Mouse (Mus musculus): ENCODE data around the gene Ubxn1. TPM values are rescaled to one million over a fixed set of nuclear protein-coding genes. Genes with fewer than 3 reads are reported as not detected.

The Ubxn1 gene
- total and polyA plus RNA-seq, 2 experiments from 2014 or later, result 100.0 to 141 TPM

DNA sequence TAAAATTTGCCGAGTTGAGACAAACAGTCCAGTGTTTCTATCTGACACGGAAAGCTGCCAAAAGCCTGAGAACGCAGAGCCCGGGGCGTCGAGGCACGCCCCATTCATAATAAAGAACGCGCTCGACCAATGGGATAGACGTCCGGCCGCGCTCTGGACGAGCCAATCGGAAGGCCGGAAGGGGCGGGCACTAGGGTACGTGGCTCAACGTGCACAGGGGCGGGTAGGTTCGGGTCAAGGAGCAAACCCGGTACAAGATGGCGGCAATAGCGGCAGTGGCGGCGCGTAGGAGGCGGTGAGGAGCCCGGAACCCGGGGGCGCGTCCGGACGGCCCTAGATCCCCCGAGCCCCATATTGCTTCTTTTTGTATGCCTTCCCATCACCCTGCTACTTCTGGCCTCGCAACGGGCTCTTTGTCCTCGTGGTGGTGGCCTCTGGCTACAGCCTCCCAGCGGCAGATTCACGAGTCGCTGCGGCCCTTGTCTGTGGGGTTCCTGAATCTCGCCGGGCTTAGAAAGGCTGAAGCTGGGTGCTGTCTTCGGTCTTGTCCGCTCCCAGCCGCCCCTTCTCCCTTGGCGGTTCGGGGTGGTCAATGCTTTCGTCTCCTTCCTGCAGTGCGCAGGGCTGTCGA, 26.7 kb downstream of the Ubxn1 start, which contains the start of gene Ganab:
Ganab (plus strand) TSS at position 207 of the 631 bp plus-strand sequence.
- H3K27me3 ChIP-seq (ENCODE audit: control insufficient read depth, insufficient read depth, low read length), result no peaks in the 10 kb centered on the region
- no peaks in the 10 kb centered on the region for H3K9me3 ChIP-seq (replicated peaks; ENCODE audit: control insufficient read depth, low read length)
- peak within 1 kb of the TSS; percentile 91 for H3K27ac ChIP-seq (ENCODE audit: low read depth)
- TF ChIP-seq EP300 (IDR thresholded peaks at IDR 0.05; ENCODE audit: low read depth) (no peak), CTCF (IDR thresholded peaks at IDR 0.05; ENCODE audit: low read depth) (0 out of 2 replicates have a peak, but pooled peaks have one; percentile 10)
- DNase-seq (ENCODE audit: low spot score), result peak; percentile 97
- peak within 1 kb of the TSS; percentile 89 for H3K4me3 ChIP-seq (ENCODE audit: low read depth, low read length)
- H3K36me3 ChIP-seq (replicated peaks; ENCODE audit: control insufficient read depth, insufficient read depth, low read length), result peaks cover 21% of the 10 kb centered on the region
- peak; percentile 99 for ATAC-seq (ENCODE audit: insufficient read depth, low read depth)
- peak within 1 kb of the TSS; percentile 82 for H3K4me2 ChIP-seq (ENCODE audit: low read depth, low read length)
- under 1% methylated on average over 53 of the region's 53 CpGs for WGBS
- H3K9ac ChIP-seq (replicated peaks; ENCODE audit: low read depth, low read length), result peak within 1 kb of the TSS; percentile 93
- H3K4me1 ChIP-seq (ENCODE audit: control insufficient read depth, insufficient read depth), result peaks cover 16% of the 10 kb centered on the region

GRCm38 (mm10) chr19:8898576-8898975, 27.3 kb downstream of the Ubxn1 start:
- no peak for ATAC-seq (ENCODE audit: insufficient read depth, low read depth)
- H3K36me3 ChIP-seq (replicated peaks; ENCODE audit: control insufficient read depth, insufficient read depth, low read length), result peaks cover 27% of the 10 kb centered on the region

DNA sequence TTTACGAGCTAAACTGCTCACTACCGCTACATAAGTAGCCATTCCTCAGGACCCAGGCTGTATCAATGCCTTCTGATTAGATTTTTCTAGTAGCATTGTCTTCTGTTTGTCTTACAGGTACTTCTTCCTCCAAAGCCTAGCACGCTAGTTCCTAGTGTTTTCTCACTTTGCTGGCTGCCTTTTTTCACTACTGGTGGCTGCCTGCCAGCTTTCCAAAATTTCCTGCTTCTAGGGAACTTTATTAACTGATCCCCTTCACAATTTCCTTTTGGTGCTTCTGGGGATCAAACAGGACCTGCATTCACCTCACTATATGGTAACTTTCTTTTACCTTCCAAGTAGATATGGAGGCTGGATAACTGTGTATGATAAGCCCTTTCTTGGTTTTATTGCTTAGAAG, 27.8 kb downstream of the Ubxn1 start:
- peak overlapping the region; percentile 82 for H3K4me2 ChIP-seq (ENCODE audit: low read depth, low read length)
- H3K27me3 ChIP-seq (ENCODE audit: control insufficient read depth, insufficient read depth, low read length), result no peaks in the 10 kb centered on the region
- H3K36me3 ChIP-seq (replicated peaks; ENCODE audit: control insufficient read depth, insufficient read depth, low read length), result peaks cover 31% of the 10 kb centered on the region
- no peak for DNase-seq (ENCODE audit: low spot score)
- ATAC-seq (ENCODE audit: insufficient read depth, low read depth), result no peak
- peaks cover 16% of the 10 kb centered on the region for H3K4me1 ChIP-seq (ENCODE audit: control insufficient read depth, insufficient read depth)
- TF ChIP-seq EP300 (IDR thresholded peaks at IDR 0.05; ENCODE audit: low read depth), result no peak
- no peak for TF ChIP-seq CTCF (IDR thresholded peaks at IDR 0.05; ENCODE audit: low read depth)
- H3K9me3 ChIP-seq (replicated peaks; ENCODE audit: control insufficient read depth, low read length), result no peaks in the 10 kb centered on the region
- WGBS, result 32% methylated on average over 3 of the region's 3 CpGs
- H3K4me3 ChIP-seq (ENCODE audit: low read depth, low read length), result peak overlapping the region; percentile 89
- peak overlapping the region; percentile 93 for H3K9ac ChIP-seq (replicated peaks; ENCODE audit: low read depth, low read length)
- H3K27ac ChIP-seq (ENCODE audit: low read depth), result no peak overlapping the region

More at GRCm38 (mm10) chr19:8898576-8898975, 27.3 kb downstream of the Ubxn1 start:
- no peak for DNase-seq (ENCODE audit: low spot score)
- WGBS, result 6% methylated on average over 13 of the region's 13 CpGs
- Histone ChIP-seq H3K4me2 (ENCODE audit: low read depth, low read length) (peak overlapping the region; percentile 82), H3K9ac (replicated peaks; ENCODE audit: low read depth, low read length) (peak overlapping the region; percentile 93), H3K27ac (ENCODE audit: low read depth) (peak overlapping the region; percentile 91), H3K4me3 (ENCODE audit: low read depth, low read length) (peak overlapping the region; percentile 89), H3K4me1 (ENCODE audit: control insufficient read depth, insufficient read depth) (peaks cover 16% of the 10 kb centered on the region), H3K27me3 (ENCODE audit: control insufficient read depth, insufficient read depth, low read length) (no peaks in the 10 kb centered on the region), H3K9me3 (replicated peaks; ENCODE audit: control insufficient read depth, low read length) (no peaks in the 10 kb centered on the region)
- TF ChIP-seq EP300 (IDR thresholded peaks at IDR 0.05; ENCODE audit: low read depth) (no peak), CTCF (IDR thresholded peaks at IDR 0.05; ENCODE audit: low read depth) (no peak)

DNA sequence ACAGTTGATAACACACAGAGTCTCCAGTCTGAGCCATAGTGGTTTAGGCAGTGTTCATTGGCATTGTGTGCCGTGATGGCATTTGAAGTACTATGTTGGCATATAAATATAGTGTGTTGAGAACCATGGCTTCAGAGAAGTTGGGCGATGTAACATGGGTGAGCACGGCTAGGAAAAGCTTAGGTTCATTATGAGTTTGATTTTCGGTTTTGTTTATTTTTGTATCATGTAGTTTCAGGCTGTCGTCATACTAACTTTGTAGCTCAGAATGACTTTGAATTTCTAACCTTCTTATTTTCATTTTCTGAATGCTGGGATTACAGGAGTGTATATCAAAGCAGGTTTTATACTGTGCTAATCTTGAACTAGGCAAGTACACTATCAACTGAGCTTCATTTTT, 32.1 kb downstream of the Ubxn1 start:
- WGBS, result 91% methylated on average over 5 of the region's 5 CpGs
- no peak overlapping the region for H3K4me2 ChIP-seq (ENCODE audit: low read depth, low read length)
- peaks cover 11% of the 10 kb centered on the region for H3K4me1 ChIP-seq (ENCODE audit: control insufficient read depth, insufficient read depth)
- ATAC-seq (ENCODE audit: insufficient read depth, low read depth) (no peak), DNase-seq (ENCODE audit: low spot score) (no peak)
- H3K27me3 ChIP-seq (ENCODE audit: control insufficient read depth, insufficient read depth, low read length), result no peaks in the 10 kb centered on the region
- H3K9me3 ChIP-seq (replicated peaks; ENCODE audit: control insufficient read depth, low read length), result no peaks in the 10 kb centered on the region
- no peak overlapping the region for H3K4me3 ChIP-seq (ENCODE audit: low read depth, low read length)
- TF ChIP-seq CTCF (IDR thresholded peaks at IDR 0.05; ENCODE audit: low read depth) (no peak), EP300 (IDR thresholded peaks at IDR 0.05; ENCODE audit: low read depth) (no peak)
- H3K36me3 ChIP-seq (replicated peaks; ENCODE audit: control insufficient read depth, insufficient read depth, low read length), result peaks cover 62% of the 10 kb centered on the region
- H3K9ac ChIP-seq (replicated peaks; ENCODE audit: low read depth, low read length), result no peak overlapping the region
- H3K27ac ChIP-seq (ENCODE audit: low read depth), result no peak overlapping the region

DNA sequence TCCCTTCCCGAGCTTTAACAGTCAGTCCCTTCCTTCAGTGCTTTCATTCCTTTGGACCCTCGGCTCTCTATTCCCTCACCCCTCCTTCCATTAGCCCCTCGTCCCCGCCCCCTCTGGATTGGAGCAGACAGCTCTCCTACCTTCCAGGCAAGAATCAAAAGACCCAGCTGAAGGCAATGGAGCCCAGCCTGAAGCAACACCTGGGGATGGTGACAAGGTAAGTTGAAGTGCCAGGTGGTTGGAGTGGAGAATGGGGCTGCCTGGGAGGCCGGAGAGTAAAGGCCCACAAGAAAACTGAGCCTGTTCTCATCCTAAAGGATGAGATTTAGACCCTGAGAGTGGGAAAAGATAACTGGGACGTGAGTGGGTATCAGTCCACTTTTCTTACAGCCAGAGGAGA, 37.2 kb downstream of the Ubxn1 start:
- no peak overlapping the region for H3K27ac ChIP-seq (ENCODE audit: low read depth)
- WGBS, result 92% methylated on average over 6 of the region's 6 CpGs
- no peaks in the 10 kb centered on the region for H3K27me3 ChIP-seq (ENCODE audit: control insufficient read depth, insufficient read depth, low read length)
- H3K9ac ChIP-seq (replicated peaks; ENCODE audit: low read depth, low read length), result no peak overlapping the region
- no peak overlapping the region for H3K4me3 ChIP-seq (ENCODE audit: low read depth, low read length)
- H3K36me3 ChIP-seq (replicated peaks; ENCODE audit: control insufficient read depth, insufficient read depth, low read length), result peaks cover 98% of the 10 kb centered on the region
- no peak overlapping the region for H3K4me2 ChIP-seq (ENCODE audit: low read depth, low read length)
- DNase-seq (ENCODE audit: low spot score), result no peak
- ATAC-seq (ENCODE audit: insufficient read depth, low read depth), result no peak
- TF ChIP-seq EP300 (IDR thresholded peaks at IDR 0.05; ENCODE audit: low read depth) (no peak), CTCF (IDR thresholded peaks at IDR 0.05; ENCODE audit: low read depth) (no peak)
- no peaks in the 10 kb centered on the region for H3K4me1 ChIP-seq (ENCODE audit: control insufficient read depth, insufficient read depth)
- no peaks in the 10 kb centered on the region for H3K9me3 ChIP-seq (replicated peaks; ENCODE audit: control insufficient read depth, low read length)

GRCm38 (mm10) chr19:8911810-8912209, 40.5 kb downstream of the Ubxn1 start:
- TF ChIP-seq CTCF (IDR thresholded peaks at IDR 0.05; ENCODE audit: low read depth), result no peak
- no peak for TF ChIP-seq EP300 (IDR thresholded peaks at IDR 0.05; ENCODE audit: low read depth)
- H3K9me3 ChIP-seq (replicated peaks; ENCODE audit: control insufficient read depth, low read length), result no peaks in the 10 kb centered on the region
- no peak overlapping the region for H3K4me2 ChIP-seq (ENCODE audit: low read depth, low read length)
- H3K9ac ChIP-seq (replicated peaks; ENCODE audit: low read depth, low read length), result no peak overlapping the region
- no peak overlapping the region for H3K27ac ChIP-seq (ENCODE audit: low read depth)
- no peaks in the 10 kb centered on the region for H3K27me3 ChIP-seq (ENCODE audit: control insufficient read depth, insufficient read depth, low read length)
- DNase-seq (ENCODE audit: low spot score) (no peak), ATAC-seq (ENCODE audit: insufficient read depth, low read depth) (no peak)
- WGBS, result 89% methylated on average over 5 of the region's 5 CpGs
- H3K36me3 ChIP-seq (replicated peaks; ENCODE audit: control insufficient read depth, insufficient read depth, low read length), result peaks cover 100% of the 10 kb centered on the region
- H3K4me3 ChIP-seq (ENCODE audit: low read depth, low read length), result no peak overlapping the region
- H3K4me1 ChIP-seq (ENCODE audit: control insufficient read depth, insufficient read depth), result no peaks in the 10 kb centered on the region

Measured in heart, postnatal 0 days (tissue).